In genomic region chr7:96502321-96502973, GRCm38 (mm10) we compare ENCODE assay signal across 16 mouse cellular contexts.
A peak's percentile ranks its signal among the peaks of the same experiment; 100 is the strongest.
DNase-seq lines count a peak whose midpoint lies in the region; ATAC-seq and TF ChIP-seq lines count a peak whose summit lies in the region.
"Had no signal": no experiment of that assay in that cellular context is flagged by ENCODE, and none has a peak within 500 bp of the region (broad histone marks: within the 10 kb centered on the region; RNA-seq: fewer than 3 reads in every experiment).

No protein-coding gene starts in this region.

- H3K27ac ChIP-seq in forebrain, embryonic 13.5 days = peak overlapping the region; percentile 48; the same call in 1 of the 2 replicates
- H3K27ac ChIP-seq in forebrain, embryonic 14.5 days (ENCODE audit: low read depth, low read length) = no peak overlapping the region
- H3K27ac ChIP-seq in kidney, embryonic 16.5 days (ENCODE audit: low read length) = no peak overlapping the region
- no peak overlapping the region for H3K27ac ChIP-seq in hindbrain, postnatal 0 days
- H3K27ac ChIP-seq: intestine, embryonic 15.5 days; stomach, postnatal 0 days had no signal

- H3K4me1 ChIP-seq in forebrain, embryonic 13.5 days = peaks cover 23% of the 10 kb centered on the region
- H3K4me1 ChIP-seq in forebrain, embryonic 14.5 days (ENCODE audit: control insufficient read depth, insufficient read depth, low read length) = peaks cover 14% of the 10 kb centered on the region
- peaks cover 13% of the 10 kb centered on the region for H3K4me1 ChIP-seq in kidney, embryonic 16.5 days (ENCODE audit: insufficient read depth, low read length)
- H3K4me1 ChIP-seq in hindbrain, postnatal 0 days (ENCODE audit: insufficient read depth, low read length) = no peaks in the 10 kb centered on the region

- H3K4me2 ChIP-seq in forebrain, embryonic 13.5 days = no peak overlapping the region
- no peak overlapping the region for H3K4me2 ChIP-seq in forebrain, embryonic 14.5 days (ENCODE audit: low read length)
- no peak overlapping the region for H3K4me2 ChIP-seq in kidney, embryonic 16.5 days (replicated peaks; ENCODE audit: low read depth, low read length)
- no peak overlapping the region for H3K4me2 ChIP-seq in hindbrain, postnatal 0 days (ENCODE audit: low read depth, low read length)
- H3K4me2 ChIP-seq: heart, embryonic 11.5 days; intestine, embryonic 15.5 days had no signal

- DNase-seq in forebrain, embryonic 14.5 days (ENCODE audit: low spot score) = no peak
- DNase-seq in kidney, adult 18-20 months = no peak
- DNase-seq in brain, adult 2 months (ENCODE audit: low read depth, low spot score) = peak; percentile 36
- peak; percentile 59 for DNase-seq in hindbrain, postnatal 0 days (ENCODE audit: low spot score)
- no peak for DNase-seq in ovary, postnatal 10 days (ENCODE audit: low spot score)
- DNase-seq in c-Kit-positive CD71-positive TER-119-positive erythroid progenitor cells, embryonic 14.5 days (ENCODE audit: low spot score) = no peak
- DNase-seq: cerebellum, adult 18-20 months; cerebellum, postnatal 36 days; right cerebral cortex, postnatal 14 days; thymus, postnatal 14 days had no signal

- H3K27me3 ChIP-seq in forebrain, embryonic 13.5 days = no peaks in the 10 kb centered on the region
- H3K27me3 ChIP-seq in forebrain, embryonic 14.5 days (replicated peaks; ENCODE audit: control insufficient read depth, insufficient read depth, low read length) = no peaks in the 10 kb centered on the region
- no peaks in the 10 kb centered on the region for H3K27me3 ChIP-seq in kidney, embryonic 16.5 days (ENCODE audit: insufficient read depth, low read length)
- no peaks in the 10 kb centered on the region for H3K27me3 ChIP-seq in hindbrain, postnatal 0 days (ENCODE audit: insufficient read depth, low read length)
- H3K27me3 ChIP-seq: CH12.LX; intestine, embryonic 15.5 days had no signal

- no peaks in the 10 kb centered on the region for H3K36me3 ChIP-seq in forebrain, embryonic 13.5 days (ENCODE audit: poor library complexity, severe bottlenecking)
- no peaks in the 10 kb centered on the region for H3K36me3 ChIP-seq in forebrain, embryonic 14.5 days (ENCODE audit: control insufficient read depth, insufficient read depth, low read length)
- no peaks in the 10 kb centered on the region for H3K36me3 ChIP-seq in kidney, embryonic 16.5 days (ENCODE audit: insufficient read depth, low read length)
- no peaks in the 10 kb centered on the region for H3K36me3 ChIP-seq in hindbrain, postnatal 0 days (ENCODE audit: insufficient read depth, low read length)
- H3K36me3 ChIP-seq: intestine, embryonic 15.5 days had no signal

- no peak overlapping the region for H3K9ac ChIP-seq in forebrain, embryonic 13.5 days
- H3K9ac ChIP-seq in forebrain, embryonic 14.5 days (ENCODE audit: low read length) = no peak overlapping the region
- no peak overlapping the region for H3K9ac ChIP-seq in kidney, embryonic 16.5 days (replicated peaks; ENCODE audit: low read length)
- no peak overlapping the region; the same call in 1 of the 2 replicates for H3K9ac ChIP-seq in hindbrain, postnatal 0 days (replicated peaks; ENCODE audit: low read length)
- H3K9ac ChIP-seq: intestine, embryonic 15.5 days had no signal

- 0 out of 2 replicates have a peak, but pooled peaks have one; percentile 36 for ATAC-seq in forebrain, embryonic 13.5 days
- no peak for ATAC-seq in forebrain, embryonic 14.5 days
- peak; percentile 60; the same call in 1 of the 2 replicates for ATAC-seq in kidney, embryonic 16.5 days (ENCODE audit: low FRiP score, low TSS enrichment)
- peak; percentile 65; the same call in 1 of the 2 replicates for ATAC-seq in hindbrain, postnatal 0 days
- ATAC-seq: intestine, embryonic 15.5 days had no signal

- H3K4me3 ChIP-seq in forebrain, embryonic 13.5 days = no peak overlapping the region
- H3K4me3 ChIP-seq in forebrain, embryonic 14.5 days (ENCODE audit: low read depth, low read length) = no peak overlapping the region
- no peak overlapping the region for H3K4me3 ChIP-seq in kidney, embryonic 16.5 days (ENCODE audit: low read length)
- no peak overlapping the region for H3K4me3 ChIP-seq in hindbrain, postnatal 0 days (ENCODE audit: low read length)
- H3K4me3 ChIP-seq: intestine, embryonic 15.5 days had no signal

- no peak for TF ChIP-seq CTCF in hindbrain, postnatal 0 days (IDR thresholded peaks at IDR 0.05; ENCODE audit: low read depth)

- H3K9me3 ChIP-seq in forebrain, embryonic 13.5 days (replicated peaks) = no peaks in the 10 kb centered on the region
- no peaks in the 10 kb centered on the region for H3K9me3 ChIP-seq in forebrain, embryonic 14.5 days (replicated peaks; ENCODE audit: control insufficient read depth, low read length)
- no peaks in the 10 kb centered on the region for H3K9me3 ChIP-seq in kidney, embryonic 16.5 days (ENCODE audit: low read length)
- H3K9me3 ChIP-seq in hindbrain, postnatal 0 days (ENCODE audit: low read length) = no peaks in the 10 kb centered on the region
- H3K9me3 ChIP-seq: intestine, embryonic 15.5 days had no signal

- 56% methylated on average over 11 of the region's 11 CpGs for WGBS in forebrain, embryonic 13.5 days
- WGBS in forebrain, embryonic 14.5 days = 56% methylated on average over 11 of the region's 11 CpGs
- WGBS in kidney, embryonic 16.5 days = 28% methylated on average over 11 of the region's 11 CpGs
- 43% methylated on average over 11 of the region's 11 CpGs for WGBS in hindbrain, postnatal 0 days

Comparison
In these comparisons a context has a peak if more than half of its experiments do, and no peak if none do; other contexts are left out.
1. DNase-seq: peak in brain, adult 2 months (single experiment) and hindbrain, postnatal 0 days (single experiment); none in forebrain, embryonic 14.5 days (single experiment), kidney, adult 18-20 months (single experiment), ovary, postnatal 10 days (single experiment) and c-Kit-positive CD71-positive TER-119-positive erythroid progenitor cells, embryonic 14.5 days (single experiment).